Mouse (Mus musculus): ENCODE measurements at regions not wholly inside any gene's neighbourhood (a gene's known extent, or its start where the extent isn't known, plus 50 kb on each side); places are given as distances from the start of the nearest gene placed in this dataset.
A peak's percentile ranks its signal among the peaks of the same experiment; 100 is the strongest.

GRCm38 (mm10) chr12:107833001-107833400 lies 170.4 kb downstream of the Bcl11b start:
- no peak for DNase-seq (ENCODE audit: low read depth, low spot score)

- DNase-seq (ENCODE audit: low read depth, low spot score) = no peak
Observed at GRCm38 (mm10) chr12:107834512-107834911, 168.9 kb downstream of the Bcl11b start.

- DNase-seq (ENCODE audit: low read depth, low spot score) = no peak
Observed at GRCm38 (mm10) chr12:107837741-107838140, 165.7 kb downstream of the Bcl11b start.

GRCm38 (mm10) chr12:107844631-107845030 lies 158.8 kb downstream of the Bcl11b start:
- DNase-seq (ENCODE audit: low read depth, low spot score) = no peak

- DNase-seq (ENCODE audit: low read depth, low spot score) = no peak
Observed at GRCm38 (mm10) chr12:107850591-107850990, 152.8 kb downstream of the Bcl11b start.

- DNase-seq (ENCODE audit: low read depth, low spot score) = no peak
Observed at GRCm38 (mm10) chr12:107852921-107853320, 150.5 kb downstream of the Bcl11b start.

- no peak for DNase-seq (ENCODE audit: low read depth, low spot score)
Observed at GRCm38 (mm10) chr12:107855547-107855946, 147.9 kb downstream of the Bcl11b start.

GRCm38 (mm10) chr12:107856421-107857043 lies 146.9 kb downstream of the Bcl11b start:
- peak; percentile 24 for DNase-seq (ENCODE audit: low read depth, low spot score)

- DNase-seq (ENCODE audit: low read depth, low spot score) = peak; percentile 82
Observed at GRCm38 (mm10) chr12:107858536-107859280, 144.7 kb downstream of the Bcl11b start.

GRCm38 (mm10) chr12:107859750-107860149 lies 143.7 kb downstream of the Bcl11b start:
- peak; percentile 18 for DNase-seq (ENCODE audit: low read depth, low spot score)

- DNase-seq (ENCODE audit: low read depth, low spot score) = no peak
Observed at GRCm38 (mm10) chr12:107860358-107860757, 143.0 kb downstream of the Bcl11b start.
